Mouse (Mus musculus): Measurements from ENCODE around the gene Slamf9. TPM values are rescaled to one million over a fixed set of nuclear protein-coding genes. Genes with fewer than 3 reads are reported as not detected.

Gene Slamf9
- total and polyA plus RNA-seq, 3 experiments = 0.38 TPM; not detected in 2

DNA sequence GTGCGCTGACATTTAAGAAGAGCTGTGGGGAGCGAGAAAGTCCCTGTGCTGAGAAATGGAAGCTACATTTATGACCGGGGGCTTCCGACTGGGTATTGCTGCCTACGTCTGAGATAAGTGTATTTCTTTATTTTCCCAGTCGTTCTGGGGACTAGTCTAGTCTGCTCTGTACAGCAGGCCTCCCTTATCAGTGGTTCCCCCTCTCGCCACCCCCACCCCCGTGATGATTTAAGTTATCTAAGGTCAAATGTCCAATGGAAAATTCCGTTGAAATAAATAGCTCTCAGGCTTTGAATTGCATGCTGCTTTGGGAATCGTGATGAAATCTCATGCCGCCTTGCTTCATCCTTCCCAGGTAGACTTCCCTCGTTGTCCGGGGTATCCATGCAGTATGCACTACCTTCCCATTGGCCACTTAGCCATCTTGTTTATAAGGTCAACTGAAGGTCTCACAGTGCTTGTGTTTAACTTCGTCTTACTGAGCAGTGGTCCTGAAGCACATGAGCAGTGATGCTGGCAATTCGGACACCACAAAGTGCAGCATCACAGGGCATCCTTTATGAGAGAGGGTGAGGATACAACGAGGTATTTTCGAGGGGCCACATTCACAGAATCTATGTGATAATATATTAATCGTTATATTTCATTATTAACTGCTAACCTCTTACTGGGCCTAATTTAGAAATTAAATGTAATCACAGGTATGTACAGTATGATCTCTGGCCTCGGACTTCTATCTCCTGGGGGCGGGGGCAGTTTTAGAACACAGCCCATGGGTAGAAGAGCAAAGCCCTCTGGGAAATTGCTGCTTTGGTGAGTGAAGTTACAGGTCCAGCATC lies 41.9 kb upstream of the Slamf9 start:
- Histone ChIP-seq H3K27me3 (ENCODE audit: control insufficient read depth in 1 of 2, insufficient read depth in 2 of 2, low read length in 2 of 2) (peaks cover 9 to 12% of the 10 kb centered on the region in 2 experiments), H3K79me2 (ENCODE audit: control insufficient read depth, insufficient read depth, low read length, poor library complexity) (no peaks in the 10 kb centered on the region), H3K4me1 (ENCODE audit: control insufficient read depth in 1 of 2, insufficient read depth in 2 of 2, low read length in 2 of 2) (no peaks in the 10 kb centered on the region; a peak in 1 of 4 replicates), H3K36me3 (ENCODE audit: control insufficient read depth in 1 of 2, insufficient read depth in 2 of 2, low read length in 2 of 2) (no peaks in the 10 kb centered on the region), H3K27ac (ENCODE audit: control insufficient read depth, low read depth, low read length) (no peak overlapping the region), H3K4me3 (ENCODE audit: control insufficient read depth in 1 of 2, insufficient read depth in 1 of 2, low read depth in 2 of 2, low read length in 2 of 2) (no peak overlapping the region), H3K9me3 (replicated peaks; ENCODE audit: insufficient read depth, low read length) (no peaks in the 10 kb centered on the region), H3K9ac (ENCODE audit: control insufficient read depth, low read depth, low read length, poor library complexity, severe bottlenecking) (no peak overlapping the region)
- no peak for TF ChIP-seq RAD21 (IDR thresholded peaks at IDR 0.05; ENCODE audit: low read depth, low read length)
- TF ChIP-seq TAL1 (IDR thresholded peaks at IDR 0.05; ENCODE audit: low read length) = no peak
- TF ChIP-seq RCOR1 (IDR thresholded peaks at IDR 0.05; ENCODE audit: low read depth, low read length) = no peak
- TF ChIP-seq CHD1 (IDR thresholded peaks at IDR 0.05; ENCODE audit: low read depth, low read length) = no peak
- no peak for TF ChIP-seq ZKSCAN1 (IDR thresholded peaks at IDR 0.05; ENCODE audit: low read depth, low read length)
- TF ChIP-seq MYC (IDR thresholded peaks at IDR 0.05; ENCODE audit: low read depth, low read length) = no peak
- no peak for TF ChIP-seq BHLHE40 (IDR thresholded peaks at IDR 0.05; ENCODE audit: borderline replicate concordance, low read depth, low read length)
- no peak for TF ChIP-seq HCFC1 (IDR thresholded peaks at IDR 0.05; ENCODE audit: low read depth, low read length)
- no peak for TF ChIP-seq GATA1 (IDR thresholded peaks at IDR 0.05; ENCODE audit: low read depth, low read length)
- no peak for TF ChIP-seq TCF12 (IDR thresholded peaks at IDR 0.05; ENCODE audit: low read depth, low read length)
- no peak for TF ChIP-seq GABPA (IDR thresholded peaks at IDR 0.05; ENCODE audit: low read depth, low read length)
- TF ChIP-seq MXI1 (IDR thresholded peaks at IDR 0.05; ENCODE audit: low read depth, low read length) = no peak
- TF ChIP-seq SIN3A (IDR thresholded peaks at IDR 0.05; ENCODE audit: low read length) = no peak
- no peak for TF ChIP-seq CTCF (IDR thresholded peaks at IDR 0.05 in 2 of 3, conservative IDR thresholded peaks at IDR 0.05 in 1 of 3; ENCODE audit: control insufficient read depth in 1 of 3, insufficient read depth in 1 of 3, low read depth in 2 of 3, low read length in 3 of 3, poor library complexity in 1 of 3, severe bottlenecking in 1 of 3)
- no peak for TF ChIP-seq MAX (IDR thresholded peaks at IDR 0.05; ENCODE audit: low read length)
- TF ChIP-seq NELFE (IDR thresholded peaks at IDR 0.05; ENCODE audit: low read depth, low read length) = no peak
- no peak for TF ChIP-seq MAZ (IDR thresholded peaks at IDR 0.05; ENCODE audit: low read depth, low read length)
- no peak for TF ChIP-seq MEF2A (IDR thresholded peaks at IDR 0.05; ENCODE audit: extremely low read depth, insufficient replicate concordance, low read depth, low read length, poor library complexity, severe bottlenecking)
- DNase-seq (ENCODE audit: low read depth, low spot score) = no peak

DNA sequence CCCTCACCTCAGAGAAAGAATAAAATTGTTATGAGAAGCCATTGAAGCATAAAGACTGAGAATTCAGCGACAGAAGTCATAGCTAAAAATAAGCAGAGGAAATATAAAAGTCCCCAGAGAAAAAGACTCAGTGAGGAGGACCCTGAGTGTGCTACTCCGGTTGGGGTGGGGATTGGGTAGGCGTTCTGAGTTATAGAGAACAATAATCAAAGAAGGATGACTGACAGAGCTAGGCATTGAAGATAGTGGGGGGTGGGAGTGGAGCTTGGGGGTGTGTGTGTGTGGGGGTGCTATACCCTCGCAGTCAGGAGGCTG lies 41.4 kb upstream of the Slamf9 start:
- Histone ChIP-seq H3K9me3 (replicated peaks; ENCODE audit: insufficient read depth, low read length) (no peaks in the 10 kb centered on the region), H3K9ac (ENCODE audit: control insufficient read depth, low read depth, low read length, poor library complexity, severe bottlenecking) (no peak overlapping the region), H3K27ac (ENCODE audit: control insufficient read depth, low read depth, low read length) (no peak overlapping the region), H3K79me2 (ENCODE audit: control insufficient read depth, insufficient read depth, low read length, poor library complexity) (no peaks in the 10 kb centered on the region), H3K4me1 (ENCODE audit: control insufficient read depth in 1 of 2, insufficient read depth in 2 of 2, low read length in 2 of 2) (no peaks in the 10 kb centered on the region; a peak in 1 of 4 replicates), H3K27me3 (ENCODE audit: control insufficient read depth in 1 of 2, insufficient read depth in 2 of 2, low read length in 2 of 2) (peaks cover 9 to 12% of the 10 kb centered on the region in 2 experiments), H3K36me3 (ENCODE audit: control insufficient read depth in 1 of 2, insufficient read depth in 2 of 2, low read length in 2 of 2) (no peaks in the 10 kb centered on the region), H3K4me3 (ENCODE audit: control insufficient read depth in 1 of 2, insufficient read depth in 1 of 2, low read depth in 2 of 2, low read length in 2 of 2) (no peak overlapping the region)
- DNase-seq (ENCODE audit: low read depth, low spot score) = no peak
- TF ChIP-seq MYB (IDR thresholded peaks at IDR 0.05; ENCODE audit: low read depth, low read length) = no peak
- TF ChIP-seq RCOR1 (IDR thresholded peaks at IDR 0.05; ENCODE audit: low read depth, low read length) = no peak
- TF ChIP-seq ZC3H11A (IDR thresholded peaks at IDR 0.05; ENCODE audit: low read depth, low read length) = no peak
- TF ChIP-seq TCF12 (IDR thresholded peaks at IDR 0.05; ENCODE audit: low read depth, low read length) = no peak
- no peak for TF ChIP-seq GATA1 (IDR thresholded peaks at IDR 0.05; ENCODE audit: low read depth, low read length)
- TF ChIP-seq POLR2AphosphoS2 (IDR thresholded peaks at IDR 0.05; ENCODE audit: low read length) = no peak
- TF ChIP-seq ZKSCAN1 (IDR thresholded peaks at IDR 0.05; ENCODE audit: low read depth, low read length) = no peak
- TF ChIP-seq ZNF384 (IDR thresholded peaks at IDR 0.05; ENCODE audit: low read depth, low read length) = no peak
- TF ChIP-seq MEF2A (IDR thresholded peaks at IDR 0.05; ENCODE audit: extremely low read depth, insufficient replicate concordance, low read depth, low read length, poor library complexity, severe bottlenecking) = no peak
- TF ChIP-seq UBTF (IDR thresholded peaks at IDR 0.05; ENCODE audit: borderline replicate concordance, insufficient read depth, low read depth, low read length) = no peak
- no peak for TF ChIP-seq SMC3 (IDR thresholded peaks at IDR 0.05; ENCODE audit: low read depth, low read length)
- TF ChIP-seq ZMIZ1 (IDR thresholded peaks at IDR 0.05; ENCODE audit: low read depth, low read length) = no peak
- TF ChIP-seq MAX (IDR thresholded peaks at IDR 0.05; ENCODE audit: low read length) = no peak
- TF ChIP-seq HCFC1 (IDR thresholded peaks at IDR 0.05; ENCODE audit: low read depth, low read length) = no peak
- TF ChIP-seq ETS1 (IDR thresholded peaks at IDR 0.05; ENCODE audit: low read depth, low read length) = no peak
- no peak for TF ChIP-seq KAT2A (conservative IDR thresholded peaks at IDR 0.05; ENCODE audit: low read depth, low read length)
- TF ChIP-seq SIN3A (IDR thresholded peaks at IDR 0.05; ENCODE audit: low read length) = no peak

Data from MEL (cell line).